Mouse (Mus musculus) lung, postnatal 0 days (tissue): Measurements from ENCODE around the gene Oxsr1.

Source experiments
- CTCF ChIP-seq: IDR thresholded peaks from 2 replicates; pipeline ENCODE4 v1.5.1; 2016; ENCODE audit warnings: antibody characterized with exemption, mild to moderate bottlenecking
- EP300 ChIP-seq: IDR thresholded peaks from 2 replicates; pipeline ENCODE4 v1.6.1; 2016; ENCODE audit warnings: antibody characterized with exemption, mild to moderate bottlenecking, control low read depth

GRCm38 (mm10) chr9:119358058-119358429 is 35.8 kb upstream of the Oxsr1 start:
- TF ChIP-seq CTCF (no peak), EP300 (no peak)
